Mouse (Mus musculus) gastrocnemius, adult 8-10 months (tissue): ENCODE data around the gene BC037034. TPM values are rescaled to one million over a fixed set of nuclear protein-coding genes. Genes with fewer than 3 reads are reported as not detected.

ENCODE experiments used
- DNase-seq, 2 experiments: peaks; one replicate each; pipeline ENCODE4 v3.0.0; 2022; ENCODE audit warnings: low spot score in 2 of 2
- total RNA-seq, 4 experiments: library from RNA; stranded (reverse); gene quantifications; 2 replicates each; pipeline ENCODE4 v1.2.4; 2022

The BC037034 gene
- 1 to 10 TPM; 1.4 to 3.0 (median 2.3) TPM for total RNA-seq

- DNase-seq = peak; percentile 82 to 84
These were observed at the start of gene BC037034 for GRCm38 (mm10) chr5:138263260-138264206. BC037034 (minus strand) TSS chr5:138264033.

DNA sequence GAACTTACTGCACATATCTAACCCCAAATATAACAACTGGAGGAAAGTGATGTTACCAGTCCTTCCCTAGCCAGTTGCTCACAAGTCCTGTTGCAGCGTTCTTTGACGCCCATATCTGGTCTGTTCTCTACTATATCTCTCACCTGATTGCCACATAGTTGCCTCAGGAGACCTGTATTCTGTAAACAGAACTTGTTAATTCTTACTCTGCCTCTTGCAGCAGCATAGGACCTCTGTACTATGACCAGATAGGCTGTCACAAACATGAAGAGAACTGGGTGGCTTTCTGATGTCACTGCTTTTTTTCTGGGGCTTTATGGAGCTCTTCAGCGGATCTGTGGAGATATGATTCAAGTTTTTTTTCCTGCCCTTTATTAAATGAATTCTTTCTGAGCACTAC lies 49.0 kb upstream of the BC037034 start:
- no peak for DNase-seq

DNA sequence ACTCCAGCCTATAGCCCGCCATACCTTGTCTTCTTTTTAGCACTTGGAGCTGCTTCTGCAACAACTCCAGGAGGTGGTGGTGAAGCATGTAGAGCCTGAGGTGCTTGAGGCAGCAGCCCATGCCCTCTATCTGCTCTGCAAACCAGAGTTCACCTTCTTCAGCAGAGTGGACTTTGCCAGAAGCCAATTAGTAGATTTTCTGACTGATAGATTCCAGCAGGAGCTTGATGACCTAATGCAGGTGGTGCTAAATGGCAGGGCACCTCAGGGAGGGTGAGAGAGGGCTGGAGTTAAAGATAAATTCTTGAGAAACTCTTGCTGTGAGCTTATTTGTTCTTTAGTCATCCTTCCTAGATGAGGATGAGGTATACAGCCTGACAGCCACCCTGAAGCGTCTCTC lies 35.8 kb upstream of the BC037034 start:
- DNase-seq = no peak

- no peak for DNase-seq
These were observed 30.3 kb upstream of the BC037034 start for GRCm38 (mm10) chr5:138294158-138294557.

GRCm38 (mm10) chr5:138291638-138292037 lies 27.8 kb upstream of the BC037034 start:
- no peak for DNase-seq

GRCm38 (mm10) chr5:138287861-138288260 lies 24.0 kb upstream of the BC037034 start:
- no peak for DNase-seq

DNA sequence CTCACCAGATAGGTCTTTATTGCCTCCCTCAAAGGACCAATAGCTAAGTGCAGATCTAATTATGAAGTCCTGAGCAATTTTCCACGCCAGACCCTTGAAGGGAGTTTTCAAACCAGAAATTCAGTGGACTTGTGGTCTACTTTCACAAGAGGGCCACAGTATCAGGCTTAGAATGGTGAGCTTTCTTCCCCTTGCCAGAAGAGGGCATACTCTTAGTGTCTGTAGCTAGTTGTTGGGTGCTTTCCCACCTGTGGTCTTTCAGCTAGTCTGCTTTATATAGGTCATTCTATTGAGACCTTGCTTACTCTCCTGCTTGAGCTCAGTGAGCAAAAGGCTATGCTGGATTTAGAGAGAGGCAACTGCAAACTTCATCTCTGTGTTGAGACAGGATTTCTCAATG lies 19.7 kb upstream of the BC037034 start:
- no peak for DNase-seq

GRCm38 (mm10) chr5:138281798-138282197 lies 18.0 kb upstream of the BC037034 start:
- no peak for DNase-seq

GRCm38 (mm10) chr5:138280829-138281228 lies 17.0 kb upstream of the BC037034 start:
- DNase-seq = no peak

GRCm38 (mm10) chr5:138280425-138280768 lies 16.6 kb upstream of the BC037034 start:
- DNase-seq = no peak

GRCm38 (mm10) chr5:138279585-138280424 lies 16.0 kb upstream of the BC037034 start, which contains the start of the genes Gm43720, Gpc2 and Stag3:
Gm43720 (minus strand) TSS chr5:138279958.
Gpc2 (minus strand) TSS chr5:138280005.
Stag3 (plus strand) TSS chr5:138280240.
- peak; percentile 64 to 66 for DNase-seq

- DNase-seq = no peak
These were observed 14.2 kb upstream of the BC037034 start for GRCm38 (mm10) chr5:138277994-138278393.

DNA sequence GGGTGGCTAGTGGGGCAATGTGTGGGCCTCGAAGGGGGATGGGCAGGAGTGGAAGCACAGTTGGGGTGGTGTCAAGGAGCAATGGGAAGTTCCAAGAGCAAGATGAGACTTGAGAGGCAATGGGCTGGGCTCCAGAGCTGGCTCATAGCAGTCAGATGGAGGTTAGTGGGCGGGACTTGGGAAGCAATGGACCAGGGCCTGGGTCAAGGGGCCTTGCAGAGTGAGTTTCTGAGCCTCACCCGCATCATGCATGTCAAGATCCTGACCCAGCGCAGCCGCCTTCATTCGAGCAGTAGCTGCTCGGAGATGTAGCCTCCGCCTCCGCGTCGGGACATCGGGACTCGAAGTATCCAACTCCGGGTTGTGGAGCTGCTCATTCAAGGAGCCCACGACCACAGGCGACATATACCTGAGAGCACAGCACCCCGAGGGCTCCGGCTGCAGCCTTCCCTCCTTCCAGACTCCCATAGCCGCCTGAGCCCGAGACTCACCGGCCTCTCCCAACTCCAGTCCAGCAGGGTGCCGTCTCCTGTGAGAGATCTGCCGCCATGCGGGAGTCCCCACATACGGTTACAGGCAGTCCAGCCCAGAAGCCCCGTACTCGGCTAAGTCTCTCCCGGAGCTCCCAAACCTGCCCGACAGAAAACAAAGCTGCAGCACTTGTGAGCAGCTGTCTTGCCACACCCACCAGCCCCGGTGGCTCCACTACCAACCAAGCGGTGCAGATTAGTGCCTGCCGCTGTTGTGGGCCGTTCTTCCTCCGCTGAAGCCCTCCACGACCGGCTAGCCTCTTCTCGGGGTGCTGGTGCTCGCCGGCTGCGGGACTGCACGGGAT lies 11.6 kb upstream of the BC037034 start:
- DNase-seq = no peak

- DNase-seq = no peak
These were observed 10.4 kb upstream of the BC037034 start for GRCm38 (mm10) chr5:138274186-138274585.

GRCm38 (mm10) chr5:138272409-138272923 lies 8.6 kb upstream of the BC037034 start, which contains the start of gene Gal3st4:
Gal3st4 (minus strand) TSS chr5:138272840.
- DNase-seq = no peak

GRCm38 (mm10) chr5:138271232-138271631 lies 7.4 kb upstream of the BC037034 start:
- DNase-seq = no peak

- no peak for DNase-seq
These were observed 5.1 kb upstream of the BC037034 start for GRCm38 (mm10) chr5:138268980-138269379.

DNA sequence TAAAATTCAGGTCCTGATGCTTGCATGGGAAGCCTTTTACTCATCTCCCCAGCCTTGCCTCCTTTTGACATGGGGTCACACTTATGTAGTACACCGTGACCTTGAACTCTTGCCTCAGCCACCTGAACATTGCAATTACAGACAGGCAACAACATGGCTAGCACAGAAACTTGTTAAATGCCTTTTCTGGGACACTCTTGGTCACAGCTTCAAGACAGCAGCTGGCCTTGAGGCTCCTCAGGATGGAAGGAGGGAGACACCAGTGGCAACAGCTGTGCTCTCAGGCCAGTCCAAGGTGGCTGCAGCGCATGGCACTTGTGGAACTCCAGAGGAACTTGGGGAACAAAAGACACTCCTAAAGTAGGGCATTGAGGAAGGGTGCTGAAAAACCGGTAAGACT lies 3.3 kb upstream of the BC037034 start:
- DNase-seq = no peak

GRCm38 (mm10) chr5:138265712-138266111 lies 1.9 kb upstream of the BC037034 start:
- no peak for DNase-seq

DNA sequence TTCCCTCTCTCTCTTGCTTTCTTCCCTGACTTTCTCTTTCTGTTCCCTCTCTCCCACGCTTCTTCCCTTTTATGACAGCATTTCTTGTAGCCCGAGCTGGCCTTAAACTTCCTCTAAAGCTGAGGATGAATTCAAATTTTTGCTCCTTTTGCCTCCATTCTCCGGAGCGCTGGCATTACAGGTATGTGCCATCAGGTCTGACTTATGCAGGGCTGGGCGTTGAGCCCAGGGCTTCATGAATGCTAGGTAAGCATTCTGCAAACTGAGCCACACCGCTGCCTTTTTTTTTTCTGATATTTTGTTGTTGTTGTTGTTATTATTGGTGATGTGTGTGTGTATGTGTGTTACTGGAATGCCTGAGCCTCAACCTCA lies 360 bp upstream of the BC037034 start:
- DNase-seq = no peak
